Mouse (Mus musculus) lung, postnatal 0 days (tissue): ENCODE data around the gene Recql5.

Experiments used
- CTCF ChIP-seq: IDR thresholded peaks from 2 replicates; pipeline ENCODE4 v1.5.1; 2016; ENCODE audit warnings: antibody characterized with exemption, mild to moderate bottlenecking
- EP300 ChIP-seq: IDR thresholded peaks from 2 replicates; pipeline ENCODE4 v1.6.1; 2016; ENCODE audit warnings: antibody characterized with exemption, mild to moderate bottlenecking, control low read depth

DNA sequence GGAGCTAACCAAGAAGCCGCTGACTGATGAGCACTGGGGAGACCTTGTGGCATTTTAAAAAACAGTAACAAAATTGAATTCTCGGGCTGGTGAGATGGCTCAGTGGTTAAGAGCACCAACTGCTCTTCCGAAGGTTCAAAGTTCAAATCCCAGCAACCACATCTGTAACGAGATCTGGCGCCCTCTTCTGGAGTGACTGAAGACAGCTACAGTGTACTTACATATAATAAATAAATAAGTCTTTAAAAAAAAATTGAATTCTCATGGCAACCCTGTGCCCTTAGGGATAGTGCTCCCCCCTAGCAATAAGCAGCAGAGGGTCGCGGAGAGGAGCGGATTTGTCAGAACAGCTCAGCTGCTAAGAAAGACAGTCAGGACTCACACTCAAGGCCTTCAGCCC, 69.4 kb downstream of the Recql5 start:
- peak; percentile 27; the same call in 1 of the 2 replicates for TF ChIP-seq CTCF
- TF ChIP-seq EP300, result no peak
